Mouse (Mus musculus): Measurements from ENCODE around the gene Rps6.

Rps6 gene

GRCm38 (mm10) chr4:86857113-86858069 is at the start of gene Rps6:
Gene Rps6, minus strand, starts transcription at chr4:86857412.
- in situ Hi-C loops (cut with MboI; ENCODE audit: low pct_unique_long_range_greater_than_20kb in 1 of 2, low sequenced_read_pairs in 2 of 2, unreplicated experiment in 1 of 2) = no loop called here

- in situ Hi-C loops (cut with MboI; ENCODE audit: low pct_unique_long_range_greater_than_20kb in 1 of 2, low sequenced_read_pairs in 2 of 2, unreplicated experiment in 1 of 2) = no loop called here
Measured at GRCm38 (mm10) chr4:86905869-86906268, 48.7 kb upstream of the Rps6 start.

- in situ Hi-C loops (cut with MboI; ENCODE audit: low pct_unique_long_range_greater_than_20kb in 1 of 2, low sequenced_read_pairs in 2 of 2, unreplicated experiment in 1 of 2) = no loop called here
Measured at GRCm38 (mm10) chr4:86904969-86905368, 47.8 kb upstream of the Rps6 start.

- in situ Hi-C loops (cut with MboI; ENCODE audit: low pct_unique_long_range_greater_than_20kb in 1 of 2, low sequenced_read_pairs in 2 of 2, unreplicated experiment in 1 of 2) = no loop called here
Measured at GRCm38 (mm10) chr4:86902351-86902750, 45.1 kb upstream of the Rps6 start.

GRCm38 (mm10) chr4:86898791-86899474 is 41.7 kb upstream of the Rps6 start:
- in situ Hi-C loops (cut with MboI; ENCODE audit: low pct_unique_long_range_greater_than_20kb in 1 of 2, low sequenced_read_pairs in 2 of 2, unreplicated experiment in 1 of 2) = no loop called here

- in situ Hi-C loops (cut with MboI; ENCODE audit: low pct_unique_long_range_greater_than_20kb in 1 of 2, low sequenced_read_pairs in 2 of 2, unreplicated experiment in 1 of 2) = no loop called here
Measured at GRCm38 (mm10) chr4:86897411-86897810, 40.2 kb upstream of the Rps6 start.

GRCm38 (mm10) chr4:86887879-86888278 is 30.7 kb upstream of the Rps6 start:
- in situ Hi-C loops (cut with MboI; ENCODE audit: low pct_unique_long_range_greater_than_20kb in 1 of 2, low sequenced_read_pairs in 2 of 2, unreplicated experiment in 1 of 2) = loop anchor here in 1 of 2 experiments (5.0 kb wide), 1 partner anchor 34 kb away; no protein-coding TSS in a partner anchor

GRCm38 (mm10) chr4:86886160-86886878 is 29.1 kb upstream of the Rps6 start:
- in situ Hi-C loops (cut with MboI; ENCODE audit: low pct_unique_long_range_greater_than_20kb in 1 of 2, low sequenced_read_pairs in 2 of 2, unreplicated experiment in 1 of 2) = loop anchor here in 1 of 2 experiments (5.0 kb wide), 1 partner anchor 36 kb away; no protein-coding TSS in a partner anchor

GRCm38 (mm10) chr4:86885790-86886159 is 28.6 kb upstream of the Rps6 start:
- in situ Hi-C loops (cut with MboI; ENCODE audit: low pct_unique_long_range_greater_than_20kb in 1 of 2, low sequenced_read_pairs in 2 of 2, unreplicated experiment in 1 of 2) = loop anchor here in 1 of 2 experiments (5.0 kb wide), 1 partner anchor 37 kb away; no protein-coding TSS in a partner anchor

- in situ Hi-C loops (cut with MboI; ENCODE audit: low pct_unique_long_range_greater_than_20kb in 1 of 2, low sequenced_read_pairs in 2 of 2, unreplicated experiment in 1 of 2) = loop anchor here (5.0 kb wide), 2 partner anchors 32 to 37 kb away; no protein-coding TSS in a partner anchor
Measured at GRCm38 (mm10) chr4:86884945-86885344, 27.7 kb upstream of the Rps6 start.

- in situ Hi-C loops (cut with MboI; ENCODE audit: low pct_unique_long_range_greater_than_20kb in 1 of 2, low sequenced_read_pairs in 2 of 2, unreplicated experiment in 1 of 2) = loop anchor here in 1 of 2 experiments (5.0 kb wide), 1 partner anchor 35 kb away; no protein-coding TSS in a partner anchor
Measured at GRCm38 (mm10) chr4:86882413-86882812, 25.2 kb upstream of the Rps6 start.

- in situ Hi-C loops (cut with MboI; ENCODE audit: low pct_unique_long_range_greater_than_20kb in 1 of 2, low sequenced_read_pairs in 2 of 2, unreplicated experiment in 1 of 2) = loop anchor here in 1 of 2 experiments (5.0 kb wide), 1 partner anchor 36 kb away; no protein-coding TSS in a partner anchor
Measured at GRCm38 (mm10) chr4:86881178-86881577, 24.0 kb upstream of the Rps6 start.

- in situ Hi-C loops (cut with MboI; ENCODE audit: low pct_unique_long_range_greater_than_20kb in 1 of 2, low sequenced_read_pairs in 2 of 2, unreplicated experiment in 1 of 2) = no loop called here
Measured at GRCm38 (mm10) chr4:86879477-86879876, 22.3 kb upstream of the Rps6 start.

- in situ Hi-C loops (cut with MboI; ENCODE audit: low pct_unique_long_range_greater_than_20kb in 1 of 2, low sequenced_read_pairs in 2 of 2, unreplicated experiment in 1 of 2) = no loop called here
Measured at GRCm38 (mm10) chr4:86874146-86874847, 17.1 kb upstream of the Rps6 start, which contains the start of gene Acer2. Gene Acer2, plus strand, starts transcription at chr4:86874396.

GRCm38 (mm10) chr4:86873072-86873471 is 15.9 kb upstream of the Rps6 start:
- in situ Hi-C loops (cut with MboI; ENCODE audit: low pct_unique_long_range_greater_than_20kb in 1 of 2, low sequenced_read_pairs in 2 of 2, unreplicated experiment in 1 of 2) = no loop called here

GRCm38 (mm10) chr4:86871988-86872387 is 14.8 kb upstream of the Rps6 start:
- in situ Hi-C loops (cut with MboI; ENCODE audit: low pct_unique_long_range_greater_than_20kb in 1 of 2, low sequenced_read_pairs in 2 of 2, unreplicated experiment in 1 of 2) = no loop called here

- in situ Hi-C loops (cut with MboI; ENCODE audit: low pct_unique_long_range_greater_than_20kb in 1 of 2, low sequenced_read_pairs in 2 of 2, unreplicated experiment in 1 of 2) = no loop called here
Measured at GRCm38 (mm10) chr4:86864087-86864486, 6.9 kb upstream of the Rps6 start.

- in situ Hi-C loops (cut with MboI; ENCODE audit: low pct_unique_long_range_greater_than_20kb in 1 of 2, low sequenced_read_pairs in 2 of 2, unreplicated experiment in 1 of 2) = no loop called here
Measured at GRCm38 (mm10) chr4:86858070-86858440, 843 bp upstream of the Rps6 start.
